Mouse (Mus musculus) lung, embryonic 16.5 days (tissue): ENCODE measurements around the gene Gadl1. TPM values are rescaled to one million over a fixed set of nuclear protein-coding genes. Genes with fewer than 3 reads are reported as not detected.

Experiments
- ATAC-seq: fragments of 200-750 bp; cut with Nextera tagmentation; 2 replicates; pipeline ENCODE4 v1.8.0; 2017; ENCODE audit warnings: low read depth, mild to moderate bottlenecking, moderate library complexity
- H3K27ac ChIP-seq: fragments of 300-500 bp; sonication (generic); 2 replicates; pipeline ENCODE4 v1.5.1; 2014; ENCODE audit warnings: mild to moderate bottlenecking, control low read depth, low read length
- H3K27me3 ChIP-seq: fragments of 300-500 bp; sonication (generic); 2 replicates; pipeline ENCODE4 v1.6.1; 2014; ENCODE audit warnings: low read depth, low read length, mixed read lengths; ENCODE audit not compliant: control insufficient read depth, insufficient read depth
- H3K36me3 ChIP-seq: fragments of 300-500 bp; sonication (generic); 2 replicates; pipeline ENCODE4 v1.6.1; 2014; ENCODE audit warnings: low read length; ENCODE audit not compliant: control insufficient read depth, insufficient read depth
- H3K4me1 ChIP-seq: fragments of 300-500 bp; sonication (generic); replicated peaks from 2 replicates; pipeline ENCODE4 v1.6.1; 2014; ENCODE audit warnings: low read length, mixed read lengths; ENCODE audit not compliant: control insufficient read depth, insufficient read depth
- H3K4me2 ChIP-seq: fragments of 300-500 bp; sonication (generic); 2 replicates; pipeline ENCODE4 v1.6.1; 2014; ENCODE audit warnings: low read depth, low read length, control low read depth
- H3K4me3 ChIP-seq: fragments of 300-500 bp; sonication (generic); 2 replicates; pipeline ENCODE4 v1.5.1; 2014; ENCODE audit warnings: mild to moderate bottlenecking, low read length, control low read depth
- H3K9ac ChIP-seq: fragments of 300-500 bp; sonication (generic); 2 replicates; pipeline ENCODE4 v1.6.1; 2014; ENCODE audit warnings: low read length, control low read depth
- H3K9me3 ChIP-seq: fragments of 300-500 bp; sonication (generic); 2 replicates; pipeline ENCODE4 v1.6.1; 2016; ENCODE audit warnings: low read length; ENCODE audit not compliant: control insufficient read depth
- WGBS: fragments of 180-500 bp; shearing (Covaris S2); extraction: QIAGEN DNeasy Blood & Tissue Kit; methylation state at CpG from one replicate; pipeline ENCODE4 v1.1.7; 2014; 5-methylcytosine and 5-hydroxymethylcytosine counted together
- polyA plus RNA-seq: library from polyadenylated mRNA; unstranded; fragments of >200 nt; fragmentation: Nextera tagmentation; extraction: Ambion mirVana; gene quantifications from 2 replicates; pipeline ENCODE4 v1.2.1, GENCODE M21; 2015

Gene Gadl1
- polyA plus RNA-seq, 1 experiment from 2014 or later = 0.75 TPM

- Histone ChIP-seq H3K4me3 (no peak overlapping the region), H3K27ac (no peak overlapping the region), H3K4me2 (no peak overlapping the region), H3K4me1 (no peaks in the 10 kb centered on the region), H3K9ac (no peak overlapping the region), H3K9me3 (0 out of 2 replicates have a peak, but pooled peaks cover 2% of the 10 kb centered on the region), H3K27me3 (no peaks in the 10 kb centered on the region), H3K36me3 (no peaks in the 10 kb centered on the region)
- 66% methylated on average over 2 of the region's 2 CpGs for WGBS
- no peak for ATAC-seq
Observed at GRCm38 (mm10) chr9:115978478-115978877, 69.2 kb downstream of the Gadl1 start.

DNA sequence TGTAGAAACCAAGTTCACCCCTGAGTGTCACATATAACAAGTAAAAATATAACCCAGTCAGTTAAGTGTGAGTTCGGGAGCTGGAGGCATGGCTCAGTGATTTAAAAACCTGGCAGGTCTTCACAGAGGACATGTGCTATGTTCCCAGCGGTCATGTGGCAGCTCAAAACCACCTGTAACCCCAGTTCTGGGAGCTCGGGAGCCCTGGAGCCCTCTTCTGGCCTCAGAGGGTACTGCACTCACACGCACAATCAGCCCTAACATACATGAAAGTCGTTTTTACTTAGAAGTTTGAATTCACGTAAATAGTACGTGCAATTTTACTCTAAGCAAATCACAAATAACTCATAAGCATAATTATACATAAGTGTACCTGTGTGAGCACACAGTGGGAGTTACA lies 81.4 kb downstream of the Gadl1 start:
- 85% methylated on average over 7 of the region's 7 CpGs for WGBS
- ATAC-seq = no peak
- H3K27me3 ChIP-seq = no peaks in the 10 kb centered on the region
- H3K4me3 ChIP-seq = no peak overlapping the region
- H3K36me3 ChIP-seq = no peaks in the 10 kb centered on the region
- H3K9me3 ChIP-seq = no peaks in the 10 kb centered on the region
- no peak overlapping the region for H3K27ac ChIP-seq
- no peaks in the 10 kb centered on the region for H3K4me1 ChIP-seq
- no peak overlapping the region for H3K9ac ChIP-seq
- H3K4me2 ChIP-seq = no peak overlapping the region

DNA sequence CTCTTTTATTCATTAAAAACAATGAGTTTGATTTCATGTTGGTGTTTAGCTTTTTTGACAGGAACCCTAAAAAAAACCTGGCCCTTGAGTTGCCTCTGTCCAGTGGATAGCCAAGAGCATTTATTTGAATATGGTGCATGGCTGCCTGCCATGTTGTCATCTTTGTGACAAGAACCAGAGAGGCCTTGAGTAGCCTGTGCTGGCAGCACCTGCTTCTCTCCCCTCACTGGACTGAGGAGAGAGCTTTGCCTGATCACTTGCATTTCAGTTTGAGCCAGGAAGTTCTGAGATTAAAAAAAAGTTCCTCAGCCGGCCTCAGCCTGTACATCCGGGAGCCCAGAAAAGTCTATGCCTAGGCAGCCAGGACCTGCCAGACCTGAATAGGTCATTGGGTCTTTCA lies 85.5 kb downstream of the Gadl1 start:
- Histone ChIP-seq H3K9ac (no peak overlapping the region), H3K27ac (no peak overlapping the region), H3K4me3 (no peak overlapping the region), H3K27me3 (no peaks in the 10 kb centered on the region), H3K4me1 (no peaks in the 10 kb centered on the region), H3K36me3 (no peaks in the 10 kb centered on the region), H3K9me3 (no peaks in the 10 kb centered on the region), H3K4me2 (no peak overlapping the region)
- WGBS = 35% methylated on average over 2 of the region's 2 CpGs
- no peak for ATAC-seq

DNA sequence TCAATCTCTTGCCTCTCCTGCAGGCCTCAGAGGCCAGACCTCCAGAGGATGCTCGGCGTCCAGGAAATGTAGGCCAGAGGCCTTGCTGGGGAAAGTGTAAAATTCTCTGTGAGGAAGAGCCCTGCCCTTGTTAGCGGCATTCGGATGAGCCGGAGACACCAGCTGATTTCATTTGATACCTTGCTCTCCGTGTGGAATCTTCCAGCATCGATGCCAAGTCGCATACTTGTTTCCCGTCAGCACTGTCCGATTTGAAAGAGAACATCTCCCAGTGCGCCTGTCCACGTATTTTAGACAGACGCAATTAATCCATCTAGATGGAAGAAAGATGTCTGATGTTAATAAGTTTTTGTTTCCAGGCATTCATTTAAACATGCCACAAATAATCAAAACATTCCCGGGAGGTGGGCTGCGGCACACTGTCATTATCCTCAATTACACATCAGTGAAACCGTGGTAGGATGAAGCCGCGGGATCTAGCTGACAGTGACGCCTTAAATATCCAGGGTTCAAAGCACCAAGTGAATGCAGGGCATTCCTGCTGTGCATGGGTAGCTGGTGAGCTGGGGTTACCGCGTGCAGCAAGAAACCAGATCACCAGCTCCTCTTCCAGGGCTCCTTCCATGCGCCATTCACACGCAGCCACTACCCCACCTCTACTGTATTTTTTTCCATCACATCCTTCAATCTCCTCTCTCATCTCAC lies 86.8 kb downstream of the Gadl1 start:
- no peaks in the 10 kb centered on the region for H3K27me3 ChIP-seq
- 80% methylated on average over 23 of the region's 23 CpGs for WGBS
- ATAC-seq = no peak
- no peak overlapping the region for H3K4me2 ChIP-seq
- H3K9ac ChIP-seq = no peak overlapping the region
- no peaks in the 10 kb centered on the region for H3K36me3 ChIP-seq
- no peaks in the 10 kb centered on the region for H3K4me1 ChIP-seq
- H3K4me3 ChIP-seq = no peak overlapping the region
- no peak overlapping the region for H3K27ac ChIP-seq
- H3K9me3 ChIP-seq = no peaks in the 10 kb centered on the region

DNA sequence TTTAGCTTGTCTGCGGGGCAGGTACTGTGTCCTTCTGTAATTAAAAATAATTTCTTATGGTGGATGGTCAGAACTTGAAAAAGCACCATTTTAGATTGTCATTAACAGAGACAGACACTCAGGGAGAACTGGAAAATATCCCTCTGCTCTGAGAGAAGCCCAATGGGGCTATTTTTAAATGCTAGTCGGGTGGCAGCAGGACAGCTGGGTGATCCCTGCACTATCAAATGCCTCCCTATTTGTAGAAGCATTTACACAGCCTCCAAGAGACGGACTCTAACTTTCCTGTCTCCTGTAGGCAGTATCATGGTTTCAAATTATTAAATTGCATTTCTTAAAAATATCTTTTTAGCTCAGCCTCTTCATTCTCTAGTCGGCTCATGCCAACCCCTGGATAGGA lies 89.1 kb downstream of the Gadl1 start:
- Histone ChIP-seq H3K4me2 (no peak overlapping the region), H3K27ac (no peak overlapping the region), H3K9ac (no peak overlapping the region), H3K27me3 (no peaks in the 10 kb centered on the region), H3K36me3 (no peaks in the 10 kb centered on the region), H3K9me3 (no peaks in the 10 kb centered on the region), H3K4me3 (no peak overlapping the region), H3K4me1 (no peaks in the 10 kb centered on the region)
- WGBS = 72% methylated on average over 4 of the region's 4 CpGs
- no peak for ATAC-seq

- H3K36me3 ChIP-seq = no peaks in the 10 kb centered on the region
- no peak overlapping the region for H3K4me3 ChIP-seq
- WGBS = 69% methylated on average over 8 of the region's 8 CpGs
- no peak overlapping the region for H3K4me2 ChIP-seq
- ATAC-seq = no peak
- no peaks in the 10 kb centered on the region for H3K27me3 ChIP-seq
- H3K27ac ChIP-seq = no peak overlapping the region
- no peak overlapping the region for H3K9ac ChIP-seq
- no peaks in the 10 kb centered on the region for H3K9me3 ChIP-seq
- no peaks in the 10 kb centered on the region for H3K4me1 ChIP-seq
Observed at GRCm38 (mm10) chr9:115999361-115999990, 90.2 kb downstream of the Gadl1 start.

DNA sequence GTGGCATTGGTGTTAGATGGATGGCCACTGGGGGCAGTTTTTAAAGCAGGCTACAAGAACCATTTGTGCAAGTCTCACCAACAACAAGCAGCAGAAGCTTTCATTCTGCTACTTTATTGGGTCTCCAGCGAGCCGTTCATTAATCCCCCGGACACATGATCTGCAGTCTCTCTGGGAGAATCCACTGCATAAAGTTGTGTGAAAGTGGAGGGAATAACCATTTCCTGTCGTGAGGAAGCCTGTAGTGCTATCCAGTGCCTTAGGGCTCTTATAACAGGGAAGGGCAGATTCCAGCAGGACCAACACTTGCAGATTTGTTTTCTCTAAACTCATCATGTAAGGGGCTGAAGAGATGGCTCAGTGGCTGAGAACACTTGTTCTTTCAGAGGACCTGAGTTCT lies 104.7 kb downstream of the Gadl1 start:
- 62% methylated on average over 4 of the region's 4 CpGs for WGBS
- Histone ChIP-seq H3K36me3 (no peaks in the 10 kb centered on the region), H3K9ac (no peak overlapping the region), H3K4me1 (no peaks in the 10 kb centered on the region), H3K27me3 (no peaks in the 10 kb centered on the region), H3K27ac (no peak overlapping the region), H3K4me3 (no peak overlapping the region), H3K4me2 (no peak overlapping the region), H3K9me3 (no peaks in the 10 kb centered on the region)
- no peak for ATAC-seq

DNA sequence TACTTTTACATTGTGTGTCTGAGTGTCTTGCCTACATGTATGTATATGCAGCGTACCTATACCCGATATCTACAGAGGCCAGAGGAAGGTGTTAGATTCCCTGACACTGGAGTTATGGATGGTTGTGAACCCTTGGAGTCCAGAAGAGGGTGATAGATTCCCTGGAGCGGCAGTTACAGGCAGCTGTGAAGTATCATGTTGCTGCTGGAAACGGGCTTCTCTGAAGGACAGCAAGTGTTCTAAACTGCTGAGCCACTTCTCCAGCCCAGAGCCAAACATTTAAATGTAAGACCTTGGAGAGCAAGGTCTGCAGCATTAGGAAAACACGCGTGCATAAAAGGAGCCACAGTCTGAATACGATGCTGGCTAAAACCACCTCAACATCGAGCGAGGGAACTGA lies 107.0 kb downstream of the Gadl1 start:
- no peak overlapping the region for H3K4me3 ChIP-seq
- no peak overlapping the region for H3K9ac ChIP-seq
- H3K9me3 ChIP-seq = no peaks in the 10 kb centered on the region
- H3K36me3 ChIP-seq = no peaks in the 10 kb centered on the region
- 57% methylated on average over 9 of the region's 9 CpGs for WGBS
- H3K27ac ChIP-seq = no peak overlapping the region
- H3K4me1 ChIP-seq = no peaks in the 10 kb centered on the region
- no peak overlapping the region for H3K4me2 ChIP-seq
- H3K27me3 ChIP-seq = no peaks in the 10 kb centered on the region
- no peak for ATAC-seq

DNA sequence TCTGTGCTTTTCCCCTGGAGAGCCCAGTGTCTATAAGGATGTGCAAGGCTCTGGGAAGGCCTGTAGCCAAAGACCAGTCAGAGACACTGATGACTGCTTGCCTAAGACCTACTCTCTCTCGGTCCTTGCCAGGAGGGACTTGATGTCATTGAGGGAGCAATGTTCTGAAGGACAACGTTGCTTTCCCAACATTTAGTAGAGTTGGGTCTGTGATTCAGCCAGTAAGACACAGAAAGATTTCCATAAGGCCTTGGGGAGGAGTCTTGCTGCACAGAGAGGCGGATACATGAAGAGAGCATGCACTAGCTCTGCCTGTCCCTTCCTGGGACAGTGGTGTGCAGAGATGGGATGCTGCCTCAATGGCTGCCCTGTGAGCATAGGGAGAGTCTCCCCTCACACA lies 107.8 kb downstream of the Gadl1 start:
- no peaks in the 10 kb centered on the region for H3K27me3 ChIP-seq
- no peaks in the 10 kb centered on the region for H3K36me3 ChIP-seq
- H3K9me3 ChIP-seq = no peaks in the 10 kb centered on the region
- 84% methylated on average over 3 of the region's 3 CpGs for WGBS
- ATAC-seq = no peak
- H3K4me2 ChIP-seq = no peak overlapping the region
- H3K27ac ChIP-seq = no peak overlapping the region
- H3K4me1 ChIP-seq = no peaks in the 10 kb centered on the region
- no peak overlapping the region for H3K9ac ChIP-seq
- H3K4me3 ChIP-seq = no peak overlapping the region
